Mouse (Mus musculus): Measurements from ENCODE around the gene Parva.

Gene Parva

DNA sequence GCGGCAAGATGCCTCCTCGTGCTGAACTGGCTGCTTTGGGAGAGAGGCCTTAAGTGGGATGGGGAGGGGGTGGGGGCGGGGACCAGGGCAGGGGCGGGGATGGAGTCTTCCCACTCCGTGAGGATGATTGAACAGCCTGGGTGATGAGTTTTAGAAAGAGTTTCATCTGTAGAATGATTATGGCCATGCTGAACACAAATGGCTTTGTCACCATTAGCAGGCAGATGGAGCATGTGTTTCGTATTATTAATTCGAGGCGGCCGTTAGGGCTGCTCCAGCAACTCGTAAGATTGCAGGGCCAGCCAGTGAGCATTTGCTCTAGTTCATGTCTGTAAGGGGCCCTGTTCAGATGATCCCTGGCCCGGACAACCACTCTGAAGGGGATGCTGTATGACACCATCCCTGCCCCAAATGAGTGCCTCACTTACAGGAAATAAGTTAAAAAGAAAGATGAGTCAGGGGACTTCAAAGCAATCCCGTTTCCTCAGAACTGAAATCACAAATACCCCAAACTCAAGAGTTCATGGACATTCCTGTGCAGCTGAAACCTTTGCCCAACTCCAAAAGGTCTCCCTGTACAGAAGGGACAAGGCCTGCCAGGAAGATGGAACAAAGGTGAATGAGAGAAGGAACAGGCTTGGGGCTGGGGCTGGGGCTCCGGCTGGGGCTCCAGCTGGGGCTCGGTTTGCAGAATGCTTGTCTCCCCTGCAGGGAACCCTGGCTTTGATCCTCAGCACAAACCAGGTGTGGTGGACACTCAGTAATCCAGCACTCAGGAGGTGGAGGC, 46.5 kb downstream of the Parva start:
- DNase-seq, result no peak

DNA sequence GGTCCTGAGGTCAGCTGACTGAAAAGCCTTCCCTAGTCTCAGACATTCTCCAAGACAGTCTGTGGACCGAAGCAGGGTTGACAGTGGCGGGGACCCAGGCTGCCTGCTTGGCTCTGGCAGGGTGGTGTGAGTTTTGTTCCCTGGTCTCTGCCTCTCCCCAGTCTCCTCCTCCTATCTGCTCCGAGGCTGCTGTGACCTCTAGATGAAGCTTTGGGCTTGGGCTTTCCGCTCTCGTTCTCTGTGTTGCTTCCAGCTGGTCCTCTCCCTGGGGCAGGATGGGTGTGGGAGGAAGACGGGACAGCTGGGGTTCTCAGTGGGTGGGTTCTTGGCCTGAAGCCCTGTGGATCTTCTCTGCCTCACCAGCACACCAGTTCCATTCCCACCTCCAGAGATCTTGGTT, 51.8 kb downstream of the Parva start:
- peak; percentile 82 for DNase-seq

DNA sequence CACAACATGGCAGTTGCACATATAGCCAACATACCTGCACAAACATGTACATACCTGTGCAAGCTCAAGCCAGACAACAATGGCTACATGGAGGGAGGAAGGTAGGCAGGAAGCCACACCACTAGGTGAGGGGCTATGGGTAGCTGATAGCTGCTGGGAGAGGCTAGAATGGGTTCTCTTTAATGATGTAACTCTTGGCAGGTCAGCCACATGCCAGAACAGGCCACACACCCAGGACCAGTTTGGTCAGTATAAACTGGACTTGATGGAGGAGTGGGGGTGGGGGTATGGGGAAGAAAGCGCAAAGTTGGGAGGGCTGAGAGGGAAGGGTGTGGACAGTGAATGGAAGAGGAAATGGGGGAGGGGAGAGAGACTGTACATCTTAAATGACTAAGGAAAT, 53.7 kb downstream of the Parva start:
- DNase-seq, result no peak

DNA sequence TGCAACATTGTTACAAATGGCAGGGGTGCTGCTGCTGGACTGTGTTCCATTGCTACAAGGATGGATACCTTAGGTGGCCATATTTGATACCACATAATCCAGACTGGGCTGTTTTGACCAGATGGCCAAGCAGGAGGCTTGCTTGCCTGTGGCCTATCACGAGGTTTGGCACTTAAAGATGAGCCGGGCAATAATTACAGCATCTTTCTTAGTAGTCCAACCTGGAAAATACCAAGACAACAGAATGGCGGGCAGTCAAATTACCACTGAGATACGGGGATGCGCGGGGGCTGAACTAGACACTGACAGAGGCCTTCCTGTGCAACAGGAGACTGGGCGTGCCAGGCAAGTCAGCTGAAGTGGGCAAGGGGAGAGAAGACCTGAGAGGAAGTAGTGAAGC, 55.3 kb downstream of the Parva start:
- DNase-seq, result no peak

DNA sequence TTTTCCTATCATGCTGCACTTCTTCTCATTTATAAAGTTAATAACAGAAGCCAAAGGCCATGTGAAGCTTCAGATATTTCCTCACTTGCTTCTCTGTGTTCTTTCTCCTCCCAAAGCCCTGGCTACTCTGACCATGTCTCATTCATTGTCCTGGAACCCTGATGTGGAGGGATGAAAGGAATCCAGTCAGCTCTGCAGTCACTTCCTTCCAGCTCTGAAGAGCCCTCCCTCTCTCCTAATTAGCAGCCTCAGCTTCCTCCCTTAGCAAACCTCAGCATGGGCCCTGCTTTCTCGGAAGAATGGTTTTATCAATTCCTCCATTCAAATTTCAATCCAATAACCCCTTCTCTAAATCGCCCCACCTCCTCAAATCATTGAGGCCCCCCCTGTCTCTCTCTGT, 56.1 kb downstream of the Parva start:
- no peak for DNase-seq

DNA sequence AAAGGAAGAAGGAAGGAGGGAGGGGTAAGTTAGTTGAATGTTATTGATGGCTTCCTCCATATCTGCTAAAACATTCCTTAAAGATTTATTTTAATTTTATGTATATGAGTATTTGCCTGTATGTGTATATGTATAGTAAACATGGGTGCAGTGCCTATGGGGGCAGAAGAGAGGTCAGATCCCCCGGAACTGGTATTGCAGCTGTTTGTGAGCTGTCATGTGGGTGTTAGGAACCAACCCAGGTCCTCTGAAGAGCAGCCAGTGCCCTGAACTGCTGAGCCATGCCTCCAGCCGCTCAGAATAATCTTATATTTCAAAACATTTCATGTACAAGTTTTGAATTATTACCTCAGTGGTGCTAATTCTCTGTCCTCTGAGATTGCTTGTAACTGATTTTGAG, 63.5 kb downstream of the Parva start:
- DNase-seq, result no peak

DNA sequence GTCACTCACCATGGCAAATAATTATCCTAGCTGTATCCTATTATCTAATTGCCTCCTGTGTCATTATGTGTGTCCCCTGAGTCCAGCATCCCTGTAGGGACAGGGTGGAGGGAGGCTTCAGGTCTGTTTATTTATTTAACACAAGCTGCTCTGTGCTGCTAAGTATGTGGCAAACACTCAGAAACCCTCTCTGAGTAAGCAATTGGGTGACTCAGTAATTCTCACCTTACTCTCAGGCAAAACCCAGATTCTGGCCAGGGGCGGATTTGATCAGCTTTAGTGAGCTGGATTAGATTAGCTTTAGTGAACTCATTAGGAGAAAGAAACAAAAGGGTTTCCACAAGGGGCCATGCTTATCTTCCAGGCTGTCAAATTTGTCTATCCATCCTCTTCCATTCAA, 64.4 kb downstream of the Parva start:
- no peak for DNase-seq

DNA sequence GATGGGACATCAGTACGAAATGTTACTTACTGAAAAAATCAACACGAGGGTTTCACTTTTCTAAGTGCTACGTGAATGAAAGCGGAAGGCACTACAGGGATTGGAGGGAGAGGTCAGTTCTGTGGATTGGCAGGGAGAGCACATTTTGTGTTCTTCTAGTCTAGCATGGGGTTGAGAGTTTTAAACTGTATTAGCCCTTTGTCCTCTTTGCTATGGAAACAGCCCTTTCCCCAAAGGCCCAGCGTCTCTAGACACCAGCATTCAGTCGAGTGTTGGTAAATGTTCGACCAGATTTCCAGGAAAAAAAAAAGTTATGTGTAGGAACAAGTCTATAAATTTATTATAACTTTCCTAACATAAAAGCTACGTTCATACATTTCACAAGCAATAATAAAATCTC, 68.6 kb downstream of the Parva start:
- DNase-seq, result no peak

DNA sequence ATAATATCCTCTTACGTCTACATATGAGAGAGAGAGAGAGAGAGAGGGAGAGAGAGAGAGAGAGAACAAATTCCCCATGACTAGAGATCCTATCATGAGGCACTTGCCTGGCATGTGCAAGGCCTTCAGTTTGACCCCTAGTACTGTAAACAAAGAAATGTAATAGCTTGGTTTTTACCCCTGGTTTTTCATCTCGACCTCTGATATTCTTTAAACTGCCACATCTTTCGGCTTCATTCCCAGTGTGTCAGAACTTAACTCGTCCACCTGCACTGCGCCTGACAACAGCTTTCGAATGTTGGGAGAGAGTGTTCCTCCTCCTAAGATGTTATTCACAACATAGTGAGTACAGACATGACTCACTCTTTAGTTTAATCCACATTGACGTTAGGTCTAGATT, 69.6 kb downstream of the Parva start:
- no peak for DNase-seq

DNA sequence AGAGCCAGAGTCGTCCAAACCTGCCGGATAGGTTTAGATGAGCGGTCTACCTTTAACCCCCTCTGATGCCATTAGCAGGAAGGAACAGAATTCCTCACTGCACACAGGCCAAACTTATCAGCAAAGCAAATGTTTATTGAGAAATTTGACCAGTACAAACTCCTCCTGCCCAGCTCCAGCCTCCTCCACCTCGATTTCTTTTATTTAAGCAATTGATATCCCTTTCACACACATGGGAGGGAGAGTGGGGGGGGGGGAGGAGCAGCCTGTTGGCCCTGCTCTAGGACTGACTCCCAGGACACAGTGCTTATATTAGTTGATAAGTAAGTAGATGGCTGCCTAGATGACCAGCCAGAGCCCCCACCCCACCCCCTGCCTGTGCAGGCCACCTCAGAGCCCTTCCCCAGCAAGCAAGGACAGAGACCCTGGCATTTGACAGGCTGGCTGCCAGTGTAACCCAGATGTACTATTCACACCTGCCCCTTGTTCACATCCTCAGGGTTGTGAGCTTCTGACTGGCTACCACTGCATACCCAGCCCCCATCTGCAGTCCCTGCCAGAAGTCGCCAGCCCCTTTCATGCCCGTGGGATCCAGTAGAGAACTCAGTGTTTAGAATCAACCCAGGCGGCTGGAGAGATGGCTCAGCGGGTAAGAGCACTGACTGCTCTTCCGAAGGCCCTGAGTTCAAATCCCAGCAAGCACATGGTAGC, 71.4 kb downstream of the Parva start:
- DNase-seq, result no peak

DNA sequence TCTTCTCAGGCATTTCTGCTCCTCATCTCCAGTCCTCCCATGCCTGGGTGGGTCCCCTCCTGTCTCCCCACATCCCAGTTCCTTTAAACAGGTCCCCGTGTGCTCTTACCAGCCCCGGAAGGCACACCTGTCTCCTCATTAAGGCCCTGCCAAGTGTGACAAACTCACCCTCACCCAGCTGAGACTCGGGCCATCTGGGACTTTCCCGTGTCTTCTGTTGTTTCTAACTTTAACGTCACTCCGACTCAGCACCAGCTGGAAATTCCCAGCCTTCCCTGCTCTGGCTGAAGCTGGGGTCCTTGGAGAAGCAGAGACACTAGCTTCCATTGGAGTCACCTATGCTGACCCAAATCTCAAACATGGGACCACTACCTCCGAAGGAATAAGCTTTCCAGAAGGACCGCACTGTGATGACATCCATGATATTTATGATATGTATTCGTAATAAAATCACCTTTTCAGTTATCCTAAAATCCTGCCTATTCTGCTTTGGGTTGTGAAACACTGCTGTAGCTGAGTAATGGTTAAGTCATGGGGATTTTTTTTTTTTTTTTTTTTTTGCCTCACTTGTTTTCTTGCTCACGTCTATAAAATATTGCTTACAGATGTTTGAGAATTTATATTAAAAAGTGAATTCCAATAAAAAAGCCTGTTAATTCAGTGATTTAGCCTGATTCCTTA, 72.3 kb downstream of the Parva start:
- no peak for DNase-seq

DNA sequence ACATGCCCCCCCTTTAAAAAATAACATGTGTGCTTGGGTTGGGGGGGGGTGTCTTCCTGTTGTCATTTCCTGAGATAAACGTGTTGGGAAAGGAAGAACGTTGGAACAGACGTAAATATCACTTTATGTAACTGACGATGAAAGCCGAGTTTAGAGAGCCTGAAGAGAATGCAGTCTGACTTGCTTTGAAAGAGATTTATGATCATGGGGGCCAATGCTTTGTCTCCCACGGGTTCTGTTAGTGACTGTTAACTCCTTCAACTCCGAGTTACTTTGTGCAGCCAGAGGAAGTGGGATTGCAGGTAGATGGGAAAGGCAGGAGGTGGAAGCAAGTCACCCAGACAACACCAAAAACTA, 72.8 kb downstream of the Parva start:
- no peak for DNase-seq

DNA sequence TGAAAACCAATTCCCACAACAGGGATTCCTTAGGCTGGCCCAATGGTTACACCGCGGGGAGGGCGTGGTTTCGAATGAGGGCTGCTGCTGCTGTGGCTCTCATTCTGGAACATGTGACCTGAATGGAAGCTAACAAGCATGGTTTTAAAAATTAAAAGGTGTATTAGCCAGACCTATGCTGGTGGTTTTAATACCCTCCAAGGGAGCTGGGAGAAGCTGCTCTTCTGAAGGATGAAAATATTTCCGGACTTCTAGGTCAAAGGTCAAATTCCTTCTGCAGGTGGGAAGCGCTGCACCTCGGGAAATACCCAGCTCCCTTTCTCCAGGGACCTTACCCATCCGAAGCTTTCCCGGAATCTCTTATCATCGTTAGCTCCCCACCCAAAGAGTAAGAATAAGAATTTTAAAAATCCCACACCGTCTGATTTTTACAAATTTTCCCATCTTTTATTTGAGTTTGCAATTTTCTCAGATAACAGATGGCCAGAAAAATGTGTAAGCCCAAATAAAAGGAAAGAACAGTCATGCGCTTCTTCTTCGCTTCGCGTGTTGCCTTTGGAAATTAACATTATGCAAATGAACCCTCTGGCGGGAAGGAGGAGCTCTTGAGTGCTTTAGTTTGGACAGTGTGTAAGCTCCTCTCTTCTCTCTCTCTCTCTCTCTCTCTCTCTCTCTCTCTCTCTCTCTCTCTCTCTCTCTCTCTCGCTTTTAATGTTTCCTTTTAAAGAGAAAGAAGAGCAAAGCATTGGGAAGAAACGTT, 74.9 kb downstream of the Parva start:
- DNase-seq, result peak; percentile 37

DNA sequence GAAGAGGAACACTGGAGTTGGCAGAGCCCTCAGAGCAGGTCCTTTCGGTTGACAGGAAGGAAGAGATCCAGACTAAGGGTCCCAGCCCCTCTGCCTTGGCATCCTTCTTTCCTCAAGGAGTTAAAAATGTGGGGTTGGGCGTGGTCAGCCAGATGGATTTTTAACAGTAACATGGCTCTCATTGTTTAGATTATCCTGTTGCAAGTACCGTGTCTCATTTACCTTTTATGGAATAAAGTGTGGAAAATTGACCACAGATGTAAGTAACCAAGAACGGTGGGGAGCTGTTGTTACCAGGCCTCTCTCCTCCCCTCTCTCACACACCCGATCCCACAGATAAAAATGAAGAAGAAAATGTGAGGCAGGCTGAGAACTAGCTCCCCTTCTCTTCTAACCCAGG, 75.5 kb downstream of the Parva start:
- no peak for DNase-seq

DNA sequence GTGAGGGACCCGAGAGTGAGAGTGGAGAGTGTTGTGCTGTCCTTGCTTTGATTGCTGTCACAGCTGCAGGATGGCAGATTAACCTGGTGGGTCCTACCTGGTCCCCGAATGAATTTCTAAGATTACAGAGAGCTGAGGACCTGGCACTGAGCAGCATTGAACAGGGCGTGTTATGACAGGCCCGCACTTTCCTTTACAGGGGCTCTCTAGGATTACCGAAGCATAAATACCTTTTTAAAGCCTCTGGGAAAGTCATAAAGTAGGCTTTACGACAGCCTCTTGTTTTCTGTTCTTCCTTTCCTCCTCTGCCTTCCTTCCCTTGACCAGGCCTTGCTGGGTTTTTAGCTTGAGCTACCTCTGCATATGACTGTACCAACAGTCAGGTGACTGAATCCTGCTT, 76.1 kb downstream of the Parva start:
- no peak for DNase-seq

DNA sequence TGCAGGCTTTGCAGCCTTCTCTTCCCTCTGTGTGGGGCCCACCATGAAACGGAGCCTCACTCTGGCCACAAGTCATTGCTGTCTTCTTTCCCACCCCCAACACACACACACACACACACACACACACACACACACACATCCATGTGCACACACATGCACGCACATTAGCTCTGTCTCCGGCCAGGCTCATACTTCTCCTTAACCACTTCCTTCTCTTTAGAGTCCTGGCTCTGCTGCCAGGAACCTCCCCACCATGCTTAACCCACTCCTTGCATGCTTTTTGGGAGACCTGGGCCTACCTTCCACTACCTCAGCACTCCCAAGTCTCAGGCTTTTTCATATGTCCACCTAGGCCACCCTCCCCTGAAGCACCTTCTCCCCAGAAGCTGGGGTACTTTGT, 76.6 kb downstream of the Parva start:
- no peak for DNase-seq

DNA sequence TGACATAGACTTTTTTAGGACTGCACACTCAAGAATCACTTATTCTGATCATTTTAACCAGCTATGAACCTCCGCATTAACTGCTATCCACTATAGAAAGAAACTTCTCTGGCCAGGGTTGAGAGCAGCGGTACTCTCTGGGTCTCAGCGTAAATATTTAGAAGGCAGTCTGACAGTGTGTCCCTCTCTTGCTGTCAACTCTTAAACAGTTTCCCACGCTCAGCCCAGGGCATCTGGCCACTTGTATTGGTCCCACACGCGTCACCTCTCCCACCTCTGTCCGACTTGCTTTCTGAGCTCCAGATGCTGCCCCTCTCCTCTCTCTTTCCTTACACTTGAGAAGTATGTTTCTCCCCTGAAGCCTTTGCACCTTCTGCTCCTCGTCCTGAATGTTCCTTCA, 81.8 kb downstream of the Parva start:
- no peak for DNase-seq

DNA sequence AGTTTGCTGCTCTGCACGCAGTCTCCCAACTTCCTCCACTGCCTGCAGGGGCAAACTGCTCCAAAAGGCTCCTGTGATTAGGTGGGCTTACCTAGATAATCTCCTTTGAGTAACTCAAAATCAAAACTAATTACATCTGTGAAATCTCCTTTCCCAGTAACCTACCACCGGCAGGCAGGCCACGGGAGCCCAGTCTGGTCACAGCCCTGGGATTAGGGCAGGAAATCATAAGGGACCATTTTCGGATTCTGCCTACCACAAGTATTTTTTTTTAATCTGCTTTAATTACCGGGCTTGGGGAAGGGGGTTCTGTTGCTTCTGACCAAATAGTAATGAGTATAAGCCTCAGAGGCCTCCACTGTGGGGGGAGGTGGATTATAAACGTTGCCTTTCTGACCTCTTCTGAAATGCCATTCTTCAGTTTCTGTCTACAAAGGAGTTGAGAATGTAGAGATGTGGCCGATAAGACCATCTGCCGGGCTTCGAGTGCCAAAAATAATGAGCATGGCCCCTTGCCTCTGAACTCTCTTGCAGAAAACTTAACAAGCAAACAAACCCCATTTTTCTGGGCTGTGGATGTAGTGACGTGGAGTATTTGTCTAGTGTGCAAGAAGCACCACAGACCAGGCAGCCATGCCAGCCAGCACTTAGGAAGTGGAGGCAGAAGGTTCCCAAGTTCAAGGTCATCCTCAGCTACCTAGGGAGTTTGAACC, 83.2 kb downstream of the Parva start:
- no peak for DNase-seq

DNA sequence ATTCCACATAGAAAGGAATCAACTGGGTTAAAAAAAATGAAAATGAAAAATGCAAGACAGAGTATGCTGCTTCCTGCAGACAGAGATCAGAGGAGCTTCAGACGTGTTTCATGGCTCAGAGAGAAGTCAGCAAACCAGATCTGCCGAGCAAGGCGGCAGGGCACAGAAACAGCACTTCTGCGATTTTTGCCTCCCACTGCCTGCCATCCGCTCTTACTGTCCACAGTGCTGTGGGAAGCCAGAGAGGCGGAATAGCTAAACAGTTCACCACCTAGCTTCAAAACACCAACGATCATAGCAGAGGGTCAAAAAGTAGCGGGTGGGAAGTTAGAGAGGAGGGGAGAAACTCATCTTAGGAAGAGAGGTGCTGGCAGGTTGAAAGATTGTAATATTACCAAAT, 84.0 kb downstream of the Parva start:
- DNase-seq, result peak; percentile 20

DNA sequence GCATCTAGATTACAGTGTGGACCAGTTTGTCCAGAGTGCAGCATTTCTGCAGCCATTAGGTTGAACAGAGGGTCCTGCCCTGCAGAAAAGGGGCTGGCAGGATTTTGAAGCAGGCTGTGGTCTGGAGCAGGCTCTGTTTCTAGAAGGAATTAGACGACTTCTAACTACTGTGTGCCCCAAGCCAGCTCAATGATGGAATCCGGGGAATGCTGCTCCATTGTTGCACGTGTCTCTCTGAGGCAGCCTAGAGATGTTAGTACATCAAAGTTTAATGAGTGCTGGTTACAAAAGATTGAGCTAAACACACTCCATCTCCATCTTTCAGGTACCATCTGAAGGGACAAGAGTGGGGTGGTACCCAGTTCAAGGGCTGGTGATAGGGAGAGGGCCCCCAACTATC, 85.0 kb downstream of the Parva start:
- DNase-seq, result no peak

DNA sequence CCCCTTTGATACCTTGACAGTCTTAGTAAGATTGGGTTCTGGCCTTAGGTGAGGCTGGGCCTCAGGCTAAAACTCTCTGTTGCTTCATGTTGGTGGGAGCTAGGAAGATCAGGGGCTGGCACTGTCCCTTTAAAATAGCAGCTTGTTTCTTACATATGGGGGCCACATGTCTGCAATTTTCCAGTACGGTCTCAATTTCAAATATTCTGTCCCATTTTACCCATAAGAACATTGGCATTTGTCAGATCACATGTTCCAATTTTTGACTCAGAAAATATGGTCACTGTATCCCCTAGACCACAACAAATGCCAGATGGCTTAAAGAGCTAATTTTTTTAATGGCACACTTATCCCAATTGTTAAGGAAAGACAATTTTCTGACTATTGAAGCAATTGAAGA, 85.6 kb downstream of the Parva start:
- no peak for DNase-seq

DNA sequence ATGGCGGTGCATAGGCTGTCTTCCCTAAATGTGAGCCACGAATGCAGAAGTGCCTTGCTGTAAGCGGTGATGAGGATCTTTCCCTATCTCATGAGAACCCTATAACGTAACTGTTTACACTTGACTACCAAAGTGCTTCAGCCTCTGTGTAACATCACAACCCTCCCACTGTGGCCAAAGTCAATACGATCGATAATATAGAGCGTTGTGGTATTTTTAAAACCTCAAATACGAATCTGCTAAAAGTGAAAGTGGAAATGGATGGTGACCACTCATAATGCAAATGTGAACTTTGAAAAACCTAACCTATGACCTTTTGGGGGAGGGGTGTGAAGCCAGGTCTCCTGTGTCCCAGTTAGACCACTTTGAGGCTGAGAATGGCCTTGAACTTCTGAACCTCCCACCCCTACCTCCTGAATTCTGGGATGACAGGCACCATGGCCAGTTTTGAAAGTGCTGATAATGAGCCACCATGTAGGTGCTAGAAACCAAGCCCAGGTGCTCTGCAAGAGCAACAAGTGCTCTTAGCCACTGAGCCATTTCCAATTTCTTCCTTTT, 87.4 kb downstream of the Parva start:
- no peak for DNase-seq

DNA sequence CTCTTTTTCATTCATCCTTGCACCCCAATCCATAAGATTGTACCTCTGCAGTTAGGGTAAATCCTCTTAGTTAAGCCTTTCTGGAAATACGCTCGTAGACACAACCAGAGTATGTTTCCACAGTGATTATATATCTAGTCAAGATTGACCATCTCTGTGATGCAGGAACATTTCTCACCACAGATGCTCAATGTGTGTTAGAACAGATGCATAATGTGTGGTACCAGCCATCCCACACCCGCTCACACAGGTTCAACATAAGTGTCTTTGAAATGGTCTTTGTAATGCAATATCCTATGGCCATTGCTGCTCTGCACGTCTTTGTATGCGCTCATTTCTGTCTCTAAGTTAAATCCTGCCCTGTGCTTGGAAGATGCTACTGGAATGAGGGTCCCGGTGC, 98.2 kb downstream of the Parva start:
- DNase-seq, result peak; percentile 40

Measured in right cerebral cortex, adult 18-20 months (tissue).